24 mouse cellular contexts compared by ENCODE assay signal in the genomic region with DNA sequence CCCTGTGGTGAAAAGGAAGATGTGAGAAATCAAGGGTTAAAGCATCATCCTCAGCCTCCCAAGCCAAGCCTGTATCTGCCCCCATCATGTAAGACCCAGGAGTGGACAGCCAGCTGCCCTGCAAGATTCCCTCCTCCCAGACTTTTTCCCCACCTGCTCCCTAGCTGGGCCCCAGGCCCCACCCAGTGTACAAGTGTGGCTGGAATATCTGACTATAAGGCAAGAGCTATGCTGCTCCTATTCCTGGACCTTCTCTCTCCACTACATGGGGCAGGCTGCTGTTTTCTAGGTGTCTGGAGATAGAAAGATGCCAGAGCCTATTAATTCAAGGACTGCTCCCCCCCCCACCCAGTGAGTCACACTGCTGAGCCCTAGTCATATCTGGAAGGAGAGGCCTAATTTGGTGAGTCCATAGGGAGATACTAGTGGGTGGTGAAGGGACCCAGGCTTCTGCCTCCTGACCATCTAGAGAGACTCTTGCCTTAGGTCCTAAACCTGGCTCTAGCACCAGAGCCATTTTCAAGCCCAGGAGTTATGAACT. TPM values are rescaled to one million over a fixed set of nuclear protein-coding genes. Genes with fewer than 3 reads are reported as not detected.
A peak's percentile ranks its signal among the peaks of the same experiment; 100 is the strongest.
DNase-seq lines count a peak whose midpoint lies in the region; ATAC-seq and TF ChIP-seq lines count a peak whose summit lies in the region.
"Had no signal": no experiment of that assay in that cellular context is flagged by ENCODE, and none has a peak within 500 bp of the region (broad histone marks: within the 10 kb centered on the region; RNA-seq: fewer than 3 reads in every experiment).

No protein-coding gene starts in this region.

- no peak overlapping the region for H3K4me2 ChIP-seq in heart, postnatal 0 days (ENCODE audit: low read depth, low read length)
- no peak overlapping the region for H3K4me2 ChIP-seq in neural tube, embryonic 15.5 days
- H3K4me2 ChIP-seq: embryonic facial prominence, embryonic 15.5 days had no signal

- TF ChIP-seq CTCF in heart, postnatal 0 days (IDR thresholded peaks at IDR 0.05; ENCODE audit: low read depth), result no peak

- no peak overlapping the region for H3K9ac ChIP-seq in heart, postnatal 0 days (replicated peaks; ENCODE audit: low read depth, low read length)
- H3K9ac ChIP-seq in neural tube, embryonic 15.5 days (replicated peaks), result no peak overlapping the region
- H3K9ac ChIP-seq: embryonic facial prominence, embryonic 15.5 days; liver, postnatal 0 days had no signal

- H3K4me3 ChIP-seq in heart, postnatal 0 days (ENCODE audit: low read depth, low read length), result no peak overlapping the region
- no peak overlapping the region for H3K4me3 ChIP-seq in neural tube, embryonic 15.5 days (replicated peaks)
- H3K4me3 ChIP-seq: embryonic facial prominence, embryonic 15.5 days; limb, embryonic 10.5 days had no signal

- no peaks in the 10 kb centered on the region for H3K9me3 ChIP-seq in heart, postnatal 0 days (replicated peaks; ENCODE audit: control insufficient read depth, low read length)
- H3K9me3 ChIP-seq in neural tube, embryonic 15.5 days (replicated peaks), result no peaks in the 10 kb centered on the region
- H3K9me3 ChIP-seq: embryonic facial prominence, embryonic 15.5 days; limb, embryonic 10.5 days had no signal

- DNase-seq in heart, adult 11 months, result peak; percentile 46
- no peak for DNase-seq in heart, postnatal 4 days
- DNase-seq in heart, postnatal 0 days (ENCODE audit: low spot score), result peak; percentile 9
- no peak for DNase-seq in heart, postnatal 25 days (ENCODE audit: low spot score)
- DNase-seq in neural tube, embryonic 10.5 days (ENCODE audit: extremely low spot score, low spot score), result no peak
- DNase-seq: cerebellum, adult 11-12 months; cerebellum, postnatal 25 days; heart, adult 18-20 months; kidney, adult 8-10 months; kidney, postnatal 25 days; liver, postnatal 0 days; lung, postnatal 10 days; midbrain, embryonic 14.5 days; right cerebral cortex, postnatal 25 days; thymus, postnatal 4 days had no signal

- no peak overlapping the region for H3K27ac ChIP-seq in heart, postnatal 0 days (ENCODE audit: low read depth)
- no peak overlapping the region for H3K27ac ChIP-seq in neural tube, embryonic 15.5 days (replicated peaks)
- H3K27ac ChIP-seq: embryonic facial prominence, embryonic 15.5 days; limb, embryonic 10.5 days had no signal

- ATAC-seq in heart, postnatal 0 days (ENCODE audit: insufficient read depth, low read depth), result peak; percentile 53
- ATAC-seq in neural tube, embryonic 15.5 days (ENCODE audit: low FRiP score), result 0 out of 2 replicates have a peak, but pooled peaks have one; percentile 21
- no peak for ATAC-seq in inflammation-experienced regulatory T-cells, adult 6 months
- ATAC-seq: activated CD4-positive, CD25-positive, alpha-beta regulatory T cell, adult 4 months; forebrain, embryonic 16.5 days; liver, postnatal 0 days had no signal

- TF ChIP-seq EP300 in heart, postnatal 0 days (IDR thresholded peaks at IDR 0.05; ENCODE audit: low read depth), result no peak

- H3K27me3 ChIP-seq in heart, postnatal 0 days (ENCODE audit: control insufficient read depth, insufficient read depth, low read length), result no peaks in the 10 kb centered on the region
- no peaks in the 10 kb centered on the region for H3K27me3 ChIP-seq in neural tube, embryonic 15.5 days (replicated peaks)

- H3K4me1 ChIP-seq in heart, postnatal 0 days (ENCODE audit: control insufficient read depth, insufficient read depth), result peaks cover 3% of the 10 kb centered on the region
- no peaks in the 10 kb centered on the region for H3K4me1 ChIP-seq in neural tube, embryonic 15.5 days

- no peaks in the 10 kb centered on the region for H3K36me3 ChIP-seq in heart, postnatal 0 days (replicated peaks; ENCODE audit: control insufficient read depth, insufficient read depth, low read length)
- no peaks in the 10 kb centered on the region for H3K36me3 ChIP-seq in neural tube, embryonic 15.5 days
- H3K36me3 ChIP-seq: embryonic facial prominence, embryonic 15.5 days; limb, embryonic 10.5 days had no signal

- intact Hi-C loops in heart, postnatal 25 days (cut with DNase I), result no loop called here

RNA-seq across cellular contexts. Expression of gene Atp2b3, which starts 14.2 kb away (rescaled TPM):
- under 1 TPM; 0.12 to 0.32 TPM for total RNA-seq in heart, postnatal 4 days (2021)
- total RNA-seq in heart, postnatal 0 days (2014; rRNA removed; ENCODE audit: low replicate concordance), result 0.53 and 1.1 TPM in 2 replicates
- polyA plus RNA-seq in heart, postnatal 0 days (2015; fragmentation: Nextera tagmentation; extraction: Ambion mirVana), result 0.14 and 0.20 TPM in 2 replicates
- under 1 TPM in 1 of 2 experiments, not detected in 1; 0.08 TPM for total RNA-seq in heart, postnatal 25 days (2021)
- 6.1 and 7.0 TPM in 2 replicates for polyA plus RNA-seq in neural tube, embryonic 15.5 days (2015; fragmentation: Nextera tagmentation; extraction: Ambion mirVana)
- polyA plus RNA-seq in inflammation-experienced regulatory T-cells, adult 6 months (2017; shearing (Covaris generic)), result not detected
- total RNA-seq: liver, adult 2 months; megakaryocyte progenitor cell, adult 5-6 weeks had no signal
- polyA plus RNA-seq: activated CD4-positive, CD25-positive, alpha-beta regulatory T cell, adult 4 months; liver, adult 2 months; liver, postnatal 0 days; spleen, adult 2 months had no signal

RNA-seq across cellular contexts. Expression of gene Bgn, which starts 33.7 kb away (rescaled TPM):
- total RNA-seq in heart, postnatal 4 days (2021), result 100 to 1,000 TPM; 286 to 313 TPM
- total RNA-seq in heart, postnatal 0 days (2014; rRNA removed; ENCODE audit: low replicate concordance), result 198 and 304 TPM in 2 replicates
- 61.6 and 64.1 TPM in 2 replicates for polyA plus RNA-seq in heart, postnatal 0 days (2015; fragmentation: Nextera tagmentation; extraction: Ambion mirVana)
- 100 to 1,000 TPM; 213 to 224 TPM for total RNA-seq in heart, postnatal 25 days (2021)
- 29.1 and 33.4 TPM in 2 replicates for polyA plus RNA-seq in neural tube, embryonic 15.5 days (2015; fragmentation: Nextera tagmentation; extraction: Ambion mirVana)
- 1 to 10 TPM in 1 of 3 experiments, not detected in 2; 1.1 TPM for polyA plus RNA-seq in inflammation-experienced regulatory T-cells, adult 6 months (2017; shearing (Covaris generic))
- polyA plus RNA-seq: activated CD4-positive, CD25-positive, alpha-beta regulatory T cell, adult 4 months had no signal

RNA-seq across cellular contexts. Expression of gene Haus7, which starts 58.3 kb away (rescaled TPM):
- 10 to 100 TPM; 27.4 to 27.7 TPM for total RNA-seq in heart, postnatal 4 days (2021)
- total RNA-seq in heart, postnatal 0 days (2014; rRNA removed; ENCODE audit: low replicate concordance), result 15.6 and 23.2 TPM in 2 replicates
- 33.3 and 34.7 TPM in 2 replicates for polyA plus RNA-seq in heart, postnatal 0 days (2015; fragmentation: Nextera tagmentation; extraction: Ambion mirVana)
- total RNA-seq in heart, postnatal 25 days (2021), result 1 to 10 TPM; 4.8 to 6.2 TPM
- polyA plus RNA-seq in neural tube, embryonic 15.5 days (2015; fragmentation: Nextera tagmentation; extraction: Ambion mirVana), result 67.5 and 74.9 TPM in 2 replicates
- 10 to 100 TPM; 28.7 to 40.7 (median 32.3) TPM for polyA plus RNA-seq in inflammation-experienced regulatory T-cells, adult 6 months (2017; shearing (Covaris generic))

Comparison
In these comparisons a context has a peak if more than half of its experiments do, and no peak if none do; other contexts are left out.
1. DNase-seq: peak in heart, adult 11 months (single experiment) and heart, postnatal 0 days (single experiment); none in heart, postnatal 4 days (single experiment), heart, postnatal 25 days (single experiment) and neural tube, embryonic 10.5 days (single experiment).